Mouse (Mus musculus) thymus, adult 2 months (tissue): ENCODE results near the gene Efr3b. TPM values are rescaled to one million over a fixed set of nuclear protein-coding genes. Genes with fewer than 3 reads are reported as not detected.

Experiments
- DNase-seq: peaks from one replicate; pipeline ENCODE4 v3.0.0; 2021
- H3K27ac ChIP-seq: fragments of 200-500 bp; 2 replicates; pipeline ENCODE4 v1.5.1; 2012; ENCODE audit warnings: low read length, control low read depth; ENCODE audit not compliant: control insufficient read depth, insufficient read depth
- H3K27me3 ChIP-seq: fragments of 200-500 bp; 2 replicates; pipeline ENCODE4 v1.6.1; 2012; ENCODE audit warnings: mild to moderate bottlenecking, low read length, moderate library complexity, mixed read lengths; ENCODE audit not compliant: control insufficient read depth, insufficient read depth
- H3K36me3 ChIP-seq: fragments of 200-500 bp; 2 replicates; pipeline ENCODE4 v1.6.1; 2012; ENCODE audit warnings: mild to moderate bottlenecking, low read length, moderate library complexity; ENCODE audit not compliant: control insufficient read depth, insufficient read depth
- H3K4me1 ChIP-seq: fragments of 200-500 bp; replicated peaks from 2 replicates; pipeline ENCODE4 v1.6.1; 2012; ENCODE audit warnings: low read length; ENCODE audit not compliant: control insufficient read depth, insufficient read depth
- H3K4me3 ChIP-seq: fragments of 200-500 bp; 2 replicates; pipeline ENCODE4 v1.5.1; 2012; ENCODE audit warnings: mild to moderate bottlenecking, low read length, control low read depth, moderate library complexity; ENCODE audit not compliant: control insufficient read depth, insufficient read depth
- CTCF ChIP-seq: fragments of 200-500 bp; IDR thresholded peaks from 2 replicates; pipeline ENCODE4 v1.5.1; 2012; ENCODE audit warnings: mild to moderate bottlenecking, control low read depth, low read length, moderate library complexity, borderline replicate concordance; ENCODE audit not compliant: control insufficient read depth, poor library complexity, insufficient read depth; ENCODE audit errors: extremely low read depth
- POLR2A ChIP-seq: fragments of 200-500 bp; IDR thresholded peaks from 2 replicates; pipeline ENCODE4 v1.6.1; 2012; ENCODE audit warnings: mild to moderate bottlenecking, low read length, control low read depth, moderate library complexity; ENCODE audit not compliant: control insufficient read depth, poor library complexity, insufficient read depth; ENCODE audit errors: extremely low read depth
- WGBS: fragments of 180-500 bp; shearing (Covaris S2); methylation state at CpG from one replicate; pipeline ENCODE4 v1.1.7; 2018; 5-methylcytosine and 5-hydroxymethylcytosine counted together
- polyA plus RNA-seq: library from polyadenylated mRNA; depleted of rRNA; stranded (reverse); fragments of >200 nt; gene quantifications from 2 replicates; pipeline ENCODE4 v1.2.3, GENCODE M21; 2012; rRNA removed

The Efr3b gene
- polyA plus RNA-seq, 1 experiment, result 1.5 TPM

DNA sequence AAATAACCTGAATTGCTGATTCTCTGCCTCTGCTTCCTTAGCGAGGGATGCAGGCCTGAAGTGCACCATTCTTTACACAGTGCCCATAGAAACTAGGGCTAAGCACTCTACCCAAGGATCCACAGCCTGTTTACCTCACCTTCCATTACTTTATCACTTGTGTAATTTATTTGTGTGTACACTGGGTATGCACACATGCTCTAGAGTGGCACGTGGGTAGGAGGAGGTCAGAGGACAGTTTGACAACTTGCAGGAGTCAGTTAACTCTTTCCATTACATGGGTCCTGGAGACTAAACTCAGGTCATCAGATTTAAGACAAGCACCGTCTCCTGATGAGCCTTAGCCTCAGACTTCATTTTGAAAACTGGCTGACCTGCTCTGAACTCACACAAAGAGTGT lies 120.1 kb downstream of the Efr3b start:
- Histone ChIP-seq H3K27me3 (no peaks in the 10 kb centered on the region), H3K27ac (no peak overlapping the region), H3K4me1 (no peaks in the 10 kb centered on the region), H3K36me3 (no peaks in the 10 kb centered on the region), H3K4me3 (no peak overlapping the region)
- WGBS, result 90% methylated on average over 3 of the region's 3 CpGs
- TF ChIP-seq CTCF (no peak), POLR2A (no peak)
- no peak for DNase-seq

GRCm38 (mm10) chr12:3917668-3918341 lies 120.9 kb downstream of the Efr3b start:
- Histone ChIP-seq H3K27me3 (no peaks in the 10 kb centered on the region), H3K4me1 (no peaks in the 10 kb centered on the region), H3K4me3 (no peak overlapping the region), H3K36me3 (no peaks in the 10 kb centered on the region), H3K27ac (no peak overlapping the region)
- TF ChIP-seq POLR2A (no peak), CTCF (no peak)
- no peak for DNase-seq
- WGBS, result 56% methylated on average over 14 of the region's 14 CpGs

DNA sequence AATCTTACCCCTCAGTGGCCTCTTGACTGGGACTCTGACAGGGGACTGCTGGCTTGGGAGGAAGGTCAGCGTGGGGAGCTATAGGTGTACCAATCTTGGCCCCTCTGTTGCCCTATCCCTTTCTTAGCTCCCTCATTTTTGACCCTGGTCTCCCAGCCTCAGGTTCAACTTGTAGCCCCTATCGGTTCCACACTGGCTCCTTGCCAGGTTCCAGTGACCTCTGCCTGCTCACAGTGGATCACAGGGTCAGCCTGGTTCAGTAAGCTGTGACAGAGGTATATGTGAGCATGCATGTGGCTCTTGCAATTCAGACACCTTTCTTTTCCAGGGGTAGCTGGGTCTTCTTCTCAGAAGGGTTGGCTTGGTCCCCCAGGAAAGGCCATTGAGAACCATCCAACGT lies 122.9 kb downstream of the Efr3b start:
- no peaks in the 10 kb centered on the region for H3K4me1 ChIP-seq
- H3K36me3 ChIP-seq, result no peaks in the 10 kb centered on the region
- no peak overlapping the region for H3K4me3 ChIP-seq
- DNase-seq, result no peak
- no peak for TF ChIP-seq CTCF
- TF ChIP-seq POLR2A, result no peak
- H3K27ac ChIP-seq, result no peak overlapping the region
- no peaks in the 10 kb centered on the region for H3K27me3 ChIP-seq
- WGBS, result 95% methylated on average over 3 of the region's 3 CpGs

Other genes with a start within 250 kb of the Efr3b start
- 40.9 and 55.1 TPM in 2 replicates for gene Dnmt3a, start 232.9 kb downstream of the Efr3b start, polyA plus RNA-seq
- 2.7 and 3.9 TPM in 2 replicates for gene Pomc, start 84.0 kb downstream of the Efr3b start, polyA plus RNA-seq
- gene Dnajc27, start 43.7 kb upstream of the Efr3b start, polyA plus RNA-seq, result 8.9 and 9.4 TPM in 2 replicates
- 20.8 and 25.5 TPM in 2 replicates for gene Adcy3, start 94.2 kb upstream of the Efr3b start, polyA plus RNA-seq
- gene Ptrhd1, start 195.1 kb upstream of the Efr3b start, polyA plus RNA-seq, result 5.5 and 6.2 TPM in 2 replicates
- 30.9 and 33.8 TPM in 2 replicates for gene Cenpo, start 195.4 kb upstream of the Efr3b start, polyA plus RNA-seq